Mouse (Mus musculus): ENCODE measurements around the gene Dand5.

DNA sequence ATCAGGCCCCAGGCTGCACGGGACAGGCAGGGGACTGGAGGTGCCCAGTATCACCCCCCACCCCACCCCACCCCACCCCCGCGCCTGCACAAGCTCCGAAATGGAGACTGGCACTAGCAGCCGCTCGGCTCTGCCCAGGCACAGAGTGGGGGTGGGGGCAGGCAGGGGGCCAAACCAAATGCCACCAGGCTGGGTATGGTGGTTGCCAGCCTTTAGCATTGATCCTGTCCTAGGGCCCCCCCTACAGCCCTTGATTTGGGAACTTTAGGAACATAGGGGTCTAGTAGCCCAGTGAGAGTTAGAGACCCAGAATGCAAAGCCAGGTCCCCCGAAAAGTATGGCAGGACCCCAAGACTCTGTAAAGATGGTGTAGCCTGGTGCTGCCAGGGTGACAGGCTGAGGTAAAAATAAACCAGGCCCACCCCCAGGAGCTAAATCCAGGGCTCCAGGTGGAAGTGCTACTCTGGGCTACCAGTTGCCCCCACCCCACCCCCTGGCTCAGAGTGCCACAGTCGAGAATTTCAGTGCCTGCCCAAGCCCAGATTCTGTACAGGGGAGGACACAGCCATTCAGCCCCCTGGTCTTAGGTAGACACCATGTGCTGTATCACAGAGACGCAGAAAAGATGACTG, 32.7 kb downstream of the Dand5 start:
- TF ChIP-seq CTCF (IDR thresholded peaks at IDR 0.05; ENCODE audit: borderline replicate concordance, control insufficient read depth, extremely low read depth, insufficient read depth, low read length, poor library complexity) = no peak
- no peak for TF ChIP-seq POLR2A (IDR thresholded peaks at IDR 0.05; ENCODE audit: control insufficient read depth, extremely low read depth, insufficient read depth, low read length, poor library complexity)
